Mouse (Mus musculus) neutrophil, adult 5-6 weeks (primary cell): ENCODE data around the gene Dclk1. TPM values are rescaled to one million over a fixed set of nuclear protein-coding genes. Genes with fewer than 3 reads are reported as not detected.

Source experiments
- ATAC-seq: fragments of 151-379, 151-347 bp; 2 replicates; pipeline ENCODE4 v1.8.0; 2017; ENCODE audit warnings: mild to moderate bottlenecking, moderate TSS enrichment; ENCODE audit not compliant: insufficient number of reproducible peaks, poor library complexity, low FRiP score, severe bottlenecking; ENCODE audit errors: extremely low read depth
- total RNA-seq: library from RNA; stranded (forward); fragments of 200-1000 nt; gene quantifications from 2 replicates; pipeline ENCODE4 v1.2.3, GENCODE M21; 2017

The Dclk1 gene
- total RNA-seq, 1 experiment from 2014 or later: 0.23 TPM

DNA sequence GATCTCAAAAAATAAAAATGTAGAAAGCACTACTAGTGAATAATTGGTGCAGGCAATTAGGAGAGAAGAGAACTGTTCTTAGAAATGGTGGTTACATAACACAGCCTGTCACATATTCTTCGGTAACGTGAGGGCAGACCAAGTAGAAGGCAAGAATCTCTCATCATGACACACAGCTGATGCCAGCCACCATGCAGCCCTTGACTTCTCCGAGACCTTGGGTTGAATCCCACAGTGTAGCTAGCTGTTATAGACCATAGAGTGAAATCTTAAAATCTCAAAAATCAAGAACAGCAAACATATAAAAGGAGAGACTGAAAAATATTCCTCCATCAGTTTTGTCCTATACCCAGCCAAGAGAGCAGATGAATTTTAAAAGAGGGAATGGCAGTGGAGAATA is 189.1 kb downstream of the Dclk1 start:
- ATAC-seq: no peak

DNA sequence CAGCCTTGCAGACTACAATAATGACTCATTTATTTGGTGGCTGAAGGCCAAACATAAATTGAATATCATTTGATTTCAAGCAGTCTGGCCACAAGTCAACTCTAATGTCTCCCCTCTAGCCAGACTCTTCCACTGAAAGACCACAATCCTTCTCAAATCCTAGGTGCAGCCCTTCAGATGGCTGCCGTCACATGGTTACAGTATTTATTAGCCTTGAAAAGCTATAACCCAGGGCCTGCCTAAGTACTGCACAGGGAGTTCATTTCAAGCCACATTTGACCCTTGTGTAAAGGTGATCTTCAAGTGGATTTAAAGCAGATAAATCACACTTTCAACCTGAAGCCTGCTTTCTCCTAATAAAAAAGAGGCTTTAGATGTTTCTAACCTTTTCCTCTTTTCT is 192.1 kb downstream of the Dclk1 start:
- ATAC-seq: no peak

DNA sequence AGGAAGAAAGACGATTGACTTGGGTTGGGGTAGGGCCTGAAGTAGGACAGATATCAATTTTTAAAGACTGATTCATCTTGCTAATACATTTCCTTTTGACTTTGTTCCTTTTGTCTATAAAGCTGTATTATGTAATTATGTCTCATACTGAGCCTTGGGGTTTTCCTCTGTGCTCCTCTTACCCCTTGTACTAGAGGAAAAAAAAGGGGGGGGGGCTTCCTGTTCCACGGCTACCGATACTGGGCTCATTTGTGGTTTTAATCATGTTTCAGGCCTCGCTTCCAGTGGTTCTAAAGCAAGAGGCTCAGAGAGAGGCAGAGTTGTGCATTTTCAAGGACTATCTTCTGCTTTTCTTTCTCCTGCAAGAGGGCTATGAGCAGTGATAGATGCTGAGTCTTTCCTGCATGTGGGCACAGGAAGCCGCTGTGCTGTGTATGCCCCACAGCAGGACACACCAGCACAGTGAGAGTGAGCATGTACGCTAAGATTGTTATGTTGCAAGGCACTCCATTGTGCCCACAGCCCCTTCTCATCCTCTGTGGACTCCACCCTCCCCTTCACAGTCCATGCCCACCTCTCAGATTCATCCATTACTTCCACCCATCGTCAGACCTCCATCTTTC is 196.8 kb downstream of the Dclk1 start:
- no peak for ATAC-seq

DNA sequence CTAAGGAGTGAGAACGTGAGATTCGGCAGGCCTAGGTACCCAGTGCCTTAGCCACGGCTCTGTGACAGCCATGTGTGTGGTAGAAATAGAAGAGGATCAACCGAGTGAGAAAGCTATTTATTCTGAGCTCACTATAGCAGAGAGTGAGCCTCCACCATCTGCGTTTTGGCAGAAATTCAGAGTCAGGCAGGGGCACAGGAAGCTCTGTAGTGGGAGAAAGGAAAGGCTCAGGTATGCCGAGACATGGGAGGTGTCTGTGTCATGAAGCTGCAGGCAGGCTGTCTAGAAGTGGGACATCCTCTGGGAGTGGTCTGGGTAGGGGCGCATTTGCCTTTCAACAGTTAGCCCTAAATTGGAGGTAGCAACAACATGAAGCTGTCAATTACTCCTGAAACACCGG is 198.2 kb downstream of the Dclk1 start:
- ATAC-seq: no peak

DNA sequence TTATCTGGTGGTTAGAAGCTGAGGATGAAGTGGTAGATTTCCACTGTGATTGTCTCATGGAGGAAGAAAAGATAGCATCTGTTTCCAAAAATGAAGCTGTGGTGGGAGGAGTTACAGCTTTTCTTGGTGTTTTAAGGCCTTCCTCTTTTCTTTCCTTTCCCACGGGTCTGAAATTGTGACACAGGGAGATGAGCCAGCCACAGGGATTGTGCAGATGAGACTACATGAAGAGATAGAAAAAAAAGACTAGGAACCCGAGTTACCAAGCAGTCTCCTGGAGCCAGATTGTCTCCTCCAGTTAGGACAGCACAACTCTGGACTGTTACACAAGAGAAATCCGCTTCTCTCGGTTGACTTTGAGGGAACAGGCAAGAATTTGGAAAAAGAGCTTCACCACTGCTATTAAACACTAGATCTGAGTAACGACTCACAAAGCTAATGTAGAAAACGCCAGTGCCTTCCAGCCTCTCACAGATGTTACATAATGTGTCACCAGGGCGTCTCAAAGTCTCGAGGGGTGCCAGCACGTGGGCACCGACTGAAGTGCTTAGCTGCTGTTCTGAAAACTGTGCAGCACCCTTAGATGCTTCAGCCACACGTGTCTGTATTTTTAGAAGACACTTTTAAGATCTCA is 200.0 kb downstream of the Dclk1 start:
- ATAC-seq: no peak

DNA sequence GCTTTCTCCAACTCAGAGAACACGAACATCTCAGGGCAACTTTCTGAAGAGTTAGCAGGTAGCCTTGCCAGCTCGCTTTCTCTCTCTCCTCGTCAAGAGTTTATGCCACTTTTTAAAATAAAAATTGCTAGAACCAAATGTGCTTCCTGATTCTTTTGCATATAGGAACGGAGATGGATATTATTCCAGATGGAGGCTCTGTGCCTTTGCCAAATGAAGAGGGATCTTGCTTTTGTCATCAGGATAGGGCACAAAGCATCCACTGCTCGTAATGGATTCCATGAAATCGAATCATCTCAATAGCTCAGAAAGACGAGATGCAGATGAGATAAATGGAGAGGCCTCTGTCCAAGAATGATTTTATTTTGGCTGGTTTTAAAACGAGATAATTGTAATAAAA is 201.1 kb downstream of the Dclk1 start:
- no peak for ATAC-seq

DNA sequence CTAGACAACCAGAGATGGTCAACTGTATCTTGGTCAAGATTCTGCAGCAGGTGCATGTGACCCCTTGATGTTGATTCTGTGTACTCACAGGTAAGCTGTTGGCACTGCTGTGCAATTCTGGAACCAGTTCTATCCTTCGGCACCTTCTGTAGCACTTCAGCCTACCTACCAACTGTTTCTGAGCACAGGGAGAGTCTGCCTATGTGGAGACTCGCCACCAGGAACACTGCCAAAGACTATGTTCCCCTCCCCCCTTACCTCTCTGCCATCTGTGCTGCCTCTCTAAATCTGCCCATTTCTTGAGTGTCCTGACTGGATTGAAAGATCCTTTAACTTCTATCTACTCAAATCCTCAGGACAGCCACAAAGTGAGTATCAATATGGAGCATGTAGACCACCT is 201.6 kb downstream of the Dclk1 start:
- ATAC-seq: no peak

DNA sequence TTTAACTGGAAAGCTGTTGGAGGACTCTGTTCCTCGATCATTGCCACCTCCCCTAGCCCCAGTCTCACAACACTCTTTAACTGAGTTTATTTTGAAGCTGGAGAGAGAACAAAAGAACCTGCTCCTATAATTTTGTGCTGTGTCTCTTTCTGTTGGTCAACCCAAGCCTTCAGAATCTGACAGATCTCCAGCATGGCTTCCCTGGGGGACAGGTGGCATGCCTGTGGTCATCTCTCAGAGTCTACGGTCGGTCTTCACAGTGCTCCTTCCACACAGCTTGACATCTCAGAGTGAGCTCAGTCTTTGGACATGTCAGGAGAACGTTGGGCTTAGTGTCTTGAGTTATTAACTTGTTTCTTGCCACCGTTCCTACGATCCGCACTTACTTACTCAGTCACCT is 204.5 kb downstream of the Dclk1 start:
- ATAC-seq: no peak

DNA sequence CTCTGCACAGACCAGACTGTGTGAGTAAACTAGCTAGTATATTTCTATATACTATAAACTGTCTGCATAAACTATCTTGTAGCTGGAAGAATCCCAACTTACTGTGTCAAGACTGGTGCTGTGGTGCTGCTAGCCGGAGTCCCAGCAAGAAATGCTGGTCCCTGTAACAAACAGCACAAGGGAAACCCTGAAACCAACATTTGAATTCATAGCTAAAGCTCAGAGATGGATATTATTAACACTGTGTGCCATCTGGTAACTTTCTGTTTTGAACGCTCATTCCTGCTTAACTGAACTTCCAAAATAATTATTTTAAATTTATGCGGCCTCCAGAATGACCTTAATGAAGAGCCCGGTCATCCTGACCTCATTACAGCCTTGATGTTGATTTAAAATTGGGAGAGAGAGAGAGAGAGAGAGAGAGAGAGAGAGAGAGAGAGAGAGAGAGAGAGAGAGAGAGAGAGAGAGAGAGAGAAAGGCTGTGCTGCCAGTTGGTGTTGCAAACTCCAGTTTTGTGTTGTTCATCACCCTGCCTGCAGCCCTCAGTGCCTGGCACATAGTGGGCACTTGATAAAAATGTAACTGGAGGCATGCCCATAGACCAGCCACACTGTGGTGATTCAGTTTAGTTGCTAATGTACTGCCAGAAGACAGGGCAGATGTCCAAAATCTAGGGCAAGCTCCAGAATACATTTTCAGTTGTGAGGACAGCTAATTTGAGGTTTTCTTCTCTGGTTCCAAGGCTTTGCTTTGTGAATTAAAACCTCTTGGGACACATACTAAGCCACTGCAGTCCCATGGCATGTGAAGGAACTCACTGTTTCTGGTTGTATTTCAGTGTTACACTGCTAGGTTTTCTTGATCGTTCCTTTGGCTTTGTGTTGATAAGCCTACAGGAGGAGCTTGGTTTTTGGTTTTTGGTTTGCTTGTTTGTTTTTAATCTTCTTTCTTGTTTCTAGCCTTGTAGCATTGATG is 205.6 kb downstream of the Dclk1 start:
- no peak for ATAC-seq

DNA sequence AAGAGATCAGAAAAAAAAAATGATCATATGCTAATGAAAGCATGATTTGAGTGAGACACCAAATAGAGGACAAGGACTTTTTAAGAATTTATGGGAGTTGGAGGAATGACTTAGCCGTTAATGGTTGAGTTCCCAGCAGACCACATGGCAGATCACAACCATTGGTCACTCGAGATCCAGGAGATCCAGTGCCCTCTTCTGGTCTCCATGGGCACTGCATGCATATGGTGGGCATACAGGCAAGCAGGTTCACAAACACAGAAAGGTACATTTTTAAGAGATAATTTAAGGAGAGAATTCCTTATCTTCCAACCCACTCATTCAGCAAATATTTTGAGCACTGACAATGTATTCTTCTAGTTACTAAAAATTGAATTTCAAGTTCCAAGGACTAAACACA is 207.0 kb downstream of the Dclk1 start:
- ATAC-seq: no peak

DNA sequence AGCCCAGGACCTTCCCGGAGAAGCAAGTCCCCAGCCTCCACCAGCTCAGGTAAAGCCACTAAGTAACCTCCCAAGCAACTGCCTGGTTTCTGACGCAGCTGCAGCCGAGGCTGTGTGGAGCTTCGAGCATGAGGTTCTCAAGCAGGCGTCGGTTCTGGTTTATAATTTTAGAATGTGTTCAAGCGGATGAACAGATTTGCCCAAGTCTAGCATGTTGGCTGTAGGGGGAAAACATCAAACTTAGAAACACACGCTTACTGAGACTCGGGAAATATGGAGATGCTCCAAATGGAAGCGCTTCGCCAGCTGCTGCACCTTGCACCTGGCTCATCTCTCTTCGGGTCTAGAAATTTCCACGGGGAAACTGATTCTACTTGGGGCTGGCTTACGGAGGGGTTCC is 208.9 kb downstream of the Dclk1 start:
- no peak for ATAC-seq

DNA sequence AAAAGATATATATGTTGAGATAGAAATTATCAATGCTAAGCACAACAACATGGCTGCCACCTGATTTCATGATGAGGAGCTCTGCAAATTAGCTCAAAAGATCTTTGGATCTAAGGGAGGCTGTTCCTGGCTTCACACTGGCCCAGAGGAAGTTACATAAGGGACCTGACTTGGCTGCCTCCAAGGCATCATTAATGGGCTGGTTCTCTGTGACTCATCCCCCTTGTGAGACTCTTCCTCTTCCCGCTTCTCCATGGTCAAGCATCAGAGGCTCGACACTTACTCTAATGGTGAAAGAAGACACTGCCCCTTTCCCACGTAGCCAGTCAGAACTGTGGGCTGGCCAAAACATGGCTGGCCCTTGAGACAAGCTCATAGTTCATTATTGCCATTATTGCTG is 209.7 kb downstream of the Dclk1 start:
- ATAC-seq: no peak

DNA sequence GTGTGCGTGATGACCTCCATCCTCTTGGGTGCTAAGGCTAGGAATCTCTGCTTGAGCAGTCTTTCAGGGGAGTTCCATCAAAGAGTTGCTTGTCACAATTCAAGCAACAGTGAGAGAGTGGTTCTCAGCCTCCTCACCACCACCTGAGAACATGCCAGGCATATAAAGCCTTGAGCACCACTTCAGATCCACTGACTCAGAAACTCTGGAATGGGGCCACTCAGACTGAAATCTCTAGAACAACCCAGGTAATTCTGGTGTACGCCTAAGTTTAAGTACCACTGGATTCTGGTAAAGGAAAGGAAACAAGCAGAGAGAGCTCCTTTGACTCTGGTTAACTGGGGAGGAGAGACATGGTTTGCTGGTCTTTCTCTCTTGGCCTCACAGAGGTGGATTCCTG is 210.3 kb downstream of the Dclk1 start:
- no peak for ATAC-seq

DNA sequence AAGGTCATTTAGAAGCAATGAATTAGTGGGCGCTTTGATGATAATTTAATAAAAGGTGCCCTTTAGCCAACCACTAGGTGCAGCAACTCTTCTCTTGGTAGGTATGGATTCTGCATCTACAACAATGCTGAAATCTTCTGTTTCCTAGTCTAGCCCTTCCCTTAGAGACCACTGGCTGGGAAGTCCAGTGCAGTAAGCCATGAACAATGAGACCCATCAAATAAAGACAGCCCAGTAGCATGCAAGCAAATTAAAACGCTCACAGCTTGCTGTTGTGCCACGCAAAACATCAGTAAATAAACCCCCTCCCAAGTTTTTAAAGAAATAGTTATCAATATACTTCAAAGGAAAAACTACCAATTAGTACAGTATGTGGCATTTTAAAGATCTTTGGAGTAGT is 218.9 kb downstream of the Dclk1 start:
- ATAC-seq: no peak

DNA sequence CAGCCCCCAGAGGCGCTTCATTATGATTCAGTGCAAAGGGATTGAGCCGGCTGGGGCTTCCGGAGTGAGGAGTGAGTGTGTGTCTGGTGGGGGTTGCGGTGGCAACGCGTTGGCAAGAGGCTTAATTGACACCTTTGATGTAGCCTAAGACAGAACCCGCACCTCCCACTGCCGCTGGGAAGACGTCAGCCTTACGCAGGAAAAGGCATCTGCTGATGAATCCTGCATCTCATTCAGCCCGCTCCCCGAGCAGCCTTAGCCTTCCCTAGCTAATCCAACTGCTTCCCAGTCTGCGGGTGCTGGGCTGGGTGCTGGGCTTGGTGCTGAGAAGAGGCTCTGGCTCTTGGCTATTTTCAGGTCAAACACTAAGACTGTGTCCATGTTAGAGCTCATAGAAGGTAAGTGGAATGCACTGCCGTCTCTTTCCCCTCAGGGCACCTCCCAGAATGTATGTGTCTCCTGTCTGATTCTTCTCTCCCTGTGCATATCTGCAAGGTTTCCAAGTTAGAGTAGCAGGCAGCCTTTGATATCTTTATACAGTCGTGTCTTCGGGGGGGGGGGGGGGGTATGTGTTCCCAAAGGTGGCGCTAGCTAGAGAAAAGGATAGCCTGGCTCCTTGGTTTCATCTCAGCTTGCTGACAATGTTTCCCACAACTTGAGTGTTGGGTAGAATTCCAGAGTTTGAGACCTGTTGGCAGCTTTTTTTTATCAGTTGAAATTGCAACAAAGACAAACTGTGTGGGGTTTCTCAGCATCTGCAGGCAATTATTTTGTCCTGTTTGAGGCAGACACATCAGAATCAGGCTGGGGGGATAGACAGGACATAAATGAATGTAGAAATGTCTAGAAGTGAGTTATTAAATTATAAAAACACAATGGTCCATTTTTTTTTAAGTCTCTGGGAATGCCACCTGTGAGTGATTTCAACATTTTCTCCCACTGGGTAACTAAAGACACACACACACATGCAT is 219.8 kb downstream of the Dclk1 start:
- ATAC-seq: no peak

DNA sequence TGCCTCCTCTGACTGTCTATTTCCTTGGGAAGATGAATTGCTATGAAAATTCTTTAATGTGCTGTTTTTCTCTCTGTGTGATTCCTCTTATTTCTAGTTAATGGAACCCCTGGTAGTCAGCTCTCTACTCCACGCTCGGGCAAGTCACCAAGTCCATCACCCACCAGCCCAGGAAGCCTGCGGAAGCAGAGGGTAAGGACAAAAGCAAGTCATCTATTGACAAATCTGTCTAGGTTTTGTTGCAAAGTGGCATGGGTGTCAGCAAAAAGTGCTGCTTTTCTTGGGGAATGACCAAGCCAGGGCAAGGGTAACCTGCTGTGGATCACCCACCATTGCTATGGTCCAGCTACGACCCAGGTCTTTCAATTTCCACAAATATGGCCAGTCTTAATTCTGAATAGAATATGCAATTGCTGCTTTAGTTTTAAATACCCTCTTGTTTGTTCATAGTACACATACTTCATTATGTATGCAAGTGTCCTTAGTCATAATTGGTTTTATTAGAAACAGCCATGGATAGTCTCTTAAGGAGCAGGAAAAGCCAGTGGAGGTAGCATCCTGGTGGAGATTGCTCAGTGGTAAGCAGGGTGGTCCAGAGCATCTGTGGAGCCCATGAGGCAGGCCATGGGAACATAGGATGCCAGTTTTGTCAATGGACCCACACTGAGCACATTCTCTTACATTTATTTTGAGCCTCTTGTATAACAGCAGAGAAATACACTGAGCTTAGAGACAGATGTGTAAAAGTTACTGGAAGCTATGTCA is 220.9 kb downstream of the Dclk1 start:
- no peak for ATAC-seq

DNA sequence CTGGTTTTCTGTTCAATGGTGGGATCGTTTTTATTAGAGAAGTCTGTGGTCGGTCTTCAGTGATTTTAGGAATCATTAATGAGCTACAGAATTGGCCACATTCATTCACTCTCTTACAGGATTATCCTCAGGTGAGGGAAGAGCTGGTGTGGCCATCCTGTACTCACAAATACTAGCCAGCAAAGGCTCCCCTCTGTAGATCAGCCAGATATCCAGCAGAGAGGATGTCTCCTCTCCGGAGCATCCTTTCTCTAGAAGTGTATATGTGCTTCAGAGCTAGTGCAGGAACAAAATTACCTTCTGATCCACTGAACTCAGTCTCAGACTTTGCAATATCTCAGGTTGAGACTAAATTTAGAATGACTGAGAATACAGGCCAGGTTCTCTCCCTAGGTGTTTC is 222.1 kb downstream of the Dclk1 start:
- ATAC-seq: no peak

DNA sequence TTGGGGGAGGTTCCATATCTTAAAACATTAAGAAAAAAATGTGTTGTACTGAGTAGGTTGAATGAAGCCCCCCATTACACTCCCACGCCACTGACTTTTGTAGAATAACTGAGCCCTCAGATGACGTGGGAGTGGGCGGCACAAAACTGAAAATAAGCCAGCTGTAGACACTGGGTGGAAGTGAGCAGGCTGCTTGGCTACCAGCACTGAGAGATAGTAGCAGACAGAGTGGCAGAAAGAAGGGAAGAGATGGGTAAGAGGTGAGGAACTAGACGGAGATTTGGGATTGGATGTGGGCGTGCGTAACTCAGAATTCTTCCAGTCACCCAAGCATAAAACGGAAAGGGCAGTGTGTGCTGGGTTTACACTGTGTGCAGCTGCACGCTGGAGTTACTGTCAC is 223.6 kb downstream of the Dclk1 start:
- ATAC-seq: no peak
